Mouse (Mus musculus) cortical plate, adult 2 months (tissue): ENCODE results near the gene Msi2.

ENCODE experiments used
- CTCF ChIP-seq: fragments of 200-500 bp; IDR thresholded peaks from 2 replicates; pipeline ENCODE4 v1.5.1; 2011; ENCODE audit warnings: mild to moderate bottlenecking, control low read depth, low read length; ENCODE audit not compliant: insufficient read depth; ENCODE audit errors: extremely low read depth
- POLR2A ChIP-seq: fragments of 200-500 bp; IDR thresholded peaks from 2 replicates; pipeline ENCODE4 v1.6.1; 2011; ENCODE audit warnings: mild to moderate bottlenecking, low read length, control low read depth; ENCODE audit not compliant: insufficient read depth; ENCODE audit errors: extremely low read depth

DNA sequence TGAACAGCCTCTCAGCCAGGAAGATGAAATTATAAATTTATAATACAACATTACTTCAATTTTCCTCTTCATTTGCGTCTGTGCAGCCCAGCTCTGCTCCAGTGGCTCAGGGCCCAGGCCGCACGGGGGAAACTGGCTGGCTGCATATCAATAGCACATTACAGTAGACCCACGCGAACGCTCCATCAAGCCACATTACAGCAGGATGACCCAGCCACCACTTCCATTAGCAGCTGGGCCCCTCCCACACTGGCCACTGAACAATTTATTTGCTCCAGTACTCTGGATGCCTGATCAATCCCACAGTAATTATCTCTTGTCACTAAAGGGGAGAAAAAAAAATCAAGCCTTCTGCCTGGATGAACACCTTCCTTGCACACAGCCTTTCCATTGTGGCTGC is 328.8 kb downstream of the Msi2 start:
- TF ChIP-seq CTCF (no peak), POLR2A (no peak)
